Mouse (Mus musculus): ENCODE measurements at regions not wholly inside any gene's neighbourhood (a gene's known extent, or its start where the extent isn't known, plus 50 kb on each side); places are given as distances from the start of the nearest gene placed in this dataset.
"Not testable (repeated sequence)": the region's sequence is repeated elsewhere in the genome, so short reads cannot be mapped to it uniquely, and the experiment has no call there.

GRCm38 (mm10) chr3:111402135-111402534 lies 1151.3 kb upstream of the Prmt6 start:
- no peak for DNase-seq (ENCODE audit: low spot score in 2 of 2)

GRCm38 (mm10) chr3:111393127-111393526 lies 1142.3 kb upstream of the Prmt6 start:
- DNase-seq (ENCODE audit: low spot score in 2 of 2) = no peak

DNA sequence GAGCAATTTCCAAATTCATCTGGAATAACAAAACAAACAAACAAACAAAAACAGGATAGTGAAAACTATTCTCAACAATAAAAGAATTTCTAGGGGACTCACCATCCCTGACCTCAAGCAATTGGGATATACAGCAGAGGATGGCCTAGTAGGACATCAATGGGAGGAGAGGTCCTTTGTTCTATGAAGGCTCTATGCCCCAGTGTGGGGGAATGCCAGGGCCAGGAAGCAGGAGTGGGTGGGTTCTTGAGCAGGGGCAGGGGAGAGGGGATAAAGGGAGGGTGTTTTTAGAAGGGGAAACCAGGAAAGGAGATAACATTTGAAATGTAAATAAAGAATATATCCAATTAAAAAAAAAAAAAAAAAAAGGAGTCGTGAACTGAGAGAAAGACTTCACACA lies 1141.9 kb upstream of the Prmt6 start:
- DNase-seq (ENCODE audit: low spot score in 2 of 2) = not testable (repeated sequence)

- DNase-seq (ENCODE audit: low spot score in 2 of 2) = no peak
Measured at GRCm38 (mm10) chr3:111386745-111387144, 1135.9 kb upstream of the Prmt6 start.

DNA sequence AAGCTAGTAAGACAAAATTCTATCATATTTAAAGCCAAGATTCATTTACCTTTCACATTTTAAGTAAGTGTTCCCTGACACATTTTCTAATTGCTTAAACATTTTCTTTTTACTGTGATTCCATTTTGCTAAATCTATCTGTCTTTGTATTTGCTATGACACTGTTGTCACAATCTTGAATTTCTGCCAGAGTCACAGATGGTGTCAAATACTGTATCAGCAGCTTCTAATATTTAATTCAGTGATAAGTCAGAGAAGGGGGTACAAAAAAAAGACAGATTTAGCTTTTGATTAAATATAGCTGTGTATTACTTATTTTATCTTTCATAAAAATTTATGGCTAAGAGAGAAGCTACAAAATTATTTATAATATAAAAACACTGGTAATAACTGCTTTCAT lies 1135.5 kb upstream of the Prmt6 start:
- DNase-seq (ENCODE audit: low spot score in 2 of 2) = peak in 1 of 2 experiments; percentile 63

GRCm38 (mm10) chr3:111385627-111386026 lies 1134.8 kb upstream of the Prmt6 start:
- no peak for DNase-seq (ENCODE audit: low spot score in 2 of 2)

DNA sequence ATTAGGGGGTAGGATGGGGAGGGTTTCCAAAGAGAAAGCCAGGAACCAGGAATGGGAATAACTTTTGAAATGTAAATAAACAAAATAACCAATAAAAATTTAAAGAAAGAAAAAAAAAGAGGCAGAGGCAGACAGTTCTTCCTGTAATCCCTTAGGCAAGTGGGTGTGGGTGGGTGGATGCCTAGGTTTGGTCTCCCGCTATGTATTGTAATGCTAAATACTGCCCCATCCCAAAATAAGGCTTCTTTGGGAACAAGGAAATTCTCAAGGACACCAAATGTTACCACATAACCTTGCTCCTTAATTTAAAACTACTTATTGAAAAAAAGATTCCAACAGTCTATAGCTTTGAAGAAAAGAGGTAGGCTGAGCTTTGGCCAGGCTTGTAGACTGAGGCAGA lies 1120.5 kb upstream of the Prmt6 start:
- no peak for DNase-seq (ENCODE audit: low spot score in 2 of 2)

- no peak for DNase-seq (ENCODE audit: low spot score in 2 of 2)
Measured at GRCm38 (mm10) chr3:111338247-111338646, 1087.4 kb upstream of the Prmt6 start.

- no peak for DNase-seq (ENCODE audit: low spot score in 2 of 2)
Measured at GRCm38 (mm10) chr3:111291018-111291538, 1040.3 kb upstream of the Prmt6 start.

DNA sequence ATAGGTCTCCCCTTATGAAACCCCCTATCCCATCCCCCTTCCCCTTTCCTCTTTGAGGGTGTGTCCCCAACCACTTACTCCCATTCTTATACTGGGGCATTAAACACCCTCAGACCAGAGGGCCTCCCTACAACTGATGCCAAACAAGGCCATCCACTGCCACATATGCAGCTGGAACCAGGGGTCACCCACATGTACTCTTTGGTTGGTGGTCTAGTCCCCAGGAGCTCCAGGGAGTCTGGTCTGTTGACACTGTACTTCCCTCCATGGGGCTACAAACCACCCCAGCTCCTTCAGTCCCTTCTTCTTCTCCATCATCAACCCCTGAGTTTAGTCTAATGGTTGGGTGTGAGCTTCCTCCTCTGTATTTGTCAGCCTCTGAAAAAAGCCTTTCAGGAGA lies 1030.8 kb upstream of the Prmt6 start:
- DNase-seq (ENCODE audit: low spot score in 2 of 2) = no peak

All from layer of hippocampus, adult 18-20 months (tissue).